ENCODE assay signal across 7 mouse cellular contexts in genomic region chr12:84316721-84317621, GRCm38 (mm10). TPM values are rescaled to one million over a fixed set of nuclear protein-coding genes. Genes with fewer than 3 reads are reported as not detected.
A peak's percentile ranks its signal among the peaks of the same experiment; 100 is the strongest.
DNase-seq lines count a peak whose midpoint lies in the region; ATAC-seq and TF ChIP-seq lines count a peak whose summit lies in the region.

TSS of gene Zfp410 (plus strand) at chr12:84316852.

- under 1% methylated on average over 76 of the region's 77 CpGs for WGBS in embryonic facial prominence, embryonic 12.5 days
- WGBS in kidney, adult 2 months = under 1% methylated on average over 76 of the region's 77 CpGs
- WGBS in limb, embryonic 12.5 days = under 1% methylated on average over 77 of the region's 77 CpGs
- under 1% methylated on average over 77 of the region's 77 CpGs for WGBS in midbrain, embryonic 15.5 days
- under 1% methylated on average over 77 of the region's 77 CpGs for WGBS in spleen, adult 2 months

- peaks cover 20% of the 10 kb centered on the region for H3K4me1 ChIP-seq in embryonic facial prominence, embryonic 12.5 days
- peaks cover 3% of the 10 kb centered on the region; the same call in 1 of the 2 replicates for H3K4me1 ChIP-seq in kidney, adult 2 months (ENCODE audit: control insufficient read depth, insufficient read depth, low read length)
- H3K4me1 ChIP-seq in limb, embryonic 12.5 days (replicated peaks) = peaks cover 18% of the 10 kb centered on the region
- peaks cover 29% of the 10 kb centered on the region for H3K4me1 ChIP-seq in midbrain, embryonic 15.5 days
- H3K4me1 ChIP-seq in spleen, adult 2 months (ENCODE audit: control insufficient read depth, insufficient read depth, insufficient read length) = no peaks in the 10 kb centered on the region; the same call in 1 of the 2 replicates

- H3K9me3 ChIP-seq in embryonic facial prominence, embryonic 12.5 days = no peaks in the 10 kb centered on the region
- H3K9me3 ChIP-seq in limb, embryonic 12.5 days = no peaks in the 10 kb centered on the region
- H3K9me3 ChIP-seq in midbrain, embryonic 15.5 days = no peaks in the 10 kb centered on the region

- peak within 1 kb of the TSS; percentile 97 for H3K9ac ChIP-seq in embryonic facial prominence, embryonic 12.5 days
- peak within 1 kb of the TSS; percentile 93 for H3K9ac ChIP-seq in limb, embryonic 12.5 days (replicated peaks)
- H3K9ac ChIP-seq in midbrain, embryonic 15.5 days = peak within 1 kb of the TSS; percentile 87

- H3K4me3 ChIP-seq in embryonic facial prominence, embryonic 12.5 days = peak within 1 kb of the TSS; percentile 99
- peak within 1 kb of the TSS; percentile 82 for H3K4me3 ChIP-seq in kidney, adult 2 months (ENCODE audit: insufficient read depth, low read depth, low read length)
- H3K4me3 ChIP-seq in limb, embryonic 12.5 days (replicated peaks) = peak within 1 kb of the TSS; percentile 98
- peak within 1 kb of the TSS; percentile 75 for H3K4me3 ChIP-seq in midbrain, embryonic 15.5 days
- H3K4me3 ChIP-seq in spleen, adult 2 months (ENCODE audit: extremely low read depth, insufficient read depth, insufficient read length) = peak within 1 kb of the TSS; percentile 100

- ATAC-seq in embryonic facial prominence, embryonic 12.5 days (ENCODE audit: insufficient number of reproducible peaks, insufficient read depth, low FRiP score, low TSS enrichment) = peak; percentile 95
- ATAC-seq in limb, embryonic 12.5 days (ENCODE audit: insufficient number of reproducible peaks, insufficient read depth, low FRiP score, low TSS enrichment, low read depth) = peak; percentile 94
- peak; percentile 95 for ATAC-seq in midbrain, embryonic 15.5 days (replicated peaks)

- peak; percentile 1 for TF ChIP-seq POLR2A in kidney, adult 2 months (IDR thresholded peaks at IDR 0.05; ENCODE audit: low read depth, low read length)
- TF ChIP-seq POLR2A in spleen, adult 2 months (IDR thresholded peaks at IDR 0.05; ENCODE audit: low read depth, low read length) = no peak; the same call in 1 of the 2 replicates

- peak within 1 kb of the TSS; percentile 83 for H3K4me2 ChIP-seq in embryonic facial prominence, embryonic 12.5 days (replicated peaks)
- H3K4me2 ChIP-seq in limb, embryonic 12.5 days = peak within 1 kb of the TSS; percentile 82
- H3K4me2 ChIP-seq in midbrain, embryonic 15.5 days = peak within 1 kb of the TSS; percentile 82

- H3K27ac ChIP-seq in embryonic facial prominence, embryonic 12.5 days = peak within 1 kb of the TSS; percentile 97
- peak within 1 kb of the TSS; percentile 97 for H3K27ac ChIP-seq in kidney, adult 2 months (ENCODE audit: insufficient read depth, low read depth, low read length)
- peak within 1 kb of the TSS; percentile 96 for H3K27ac ChIP-seq in limb, embryonic 12.5 days
- peak within 1 kb of the TSS; percentile 93 for H3K27ac ChIP-seq in midbrain, embryonic 15.5 days
- peak within 1 kb of the TSS; percentile 85 for H3K27ac ChIP-seq in spleen, adult 2 months (ENCODE audit: insufficient read depth, low read length)

- no peaks in the 10 kb centered on the region for H3K36me3 ChIP-seq in embryonic facial prominence, embryonic 12.5 days
- H3K36me3 ChIP-seq in kidney, adult 2 months (ENCODE audit: control insufficient read depth, insufficient read depth, low read length) = peaks cover 2% of the 10 kb centered on the region; the same call in 1 of the 2 replicates
- peaks cover 4% of the 10 kb centered on the region; the same call in 1 of the 2 replicates for H3K36me3 ChIP-seq in limb, embryonic 12.5 days
- H3K36me3 ChIP-seq in midbrain, embryonic 15.5 days (replicated peaks) = no peaks in the 10 kb centered on the region
- no peaks in the 10 kb centered on the region for H3K36me3 ChIP-seq in spleen, adult 2 months (ENCODE audit: control insufficient read depth, insufficient read depth, low read length)

- no peak for TF ChIP-seq CTCF in kidney, adult 2 months (conservative IDR thresholded peaks at IDR 0.05; ENCODE audit: insufficient read depth, insufficient read length, low read depth, low read length)
- no peak for TF ChIP-seq CTCF in spleen, adult 2 months (IDR thresholded peaks at IDR 0.05; ENCODE audit: extremely low read depth, insufficient read depth, insufficient read length, insufficient replicate concordance)

- H3K27me3 ChIP-seq in embryonic facial prominence, embryonic 12.5 days = no peaks in the 10 kb centered on the region
- H3K27me3 ChIP-seq in kidney, adult 2 months (replicated peaks; ENCODE audit: control insufficient read depth, insufficient read depth, low read length) = no peaks in the 10 kb centered on the region
- no peaks in the 10 kb centered on the region for H3K27me3 ChIP-seq in limb, embryonic 12.5 days
- no peaks in the 10 kb centered on the region for H3K27me3 ChIP-seq in midbrain, embryonic 15.5 days (replicated peaks)
- 0 out of 2 replicates have a peak, but pooled peaks cover 1% of the 10 kb centered on the region for H3K27me3 ChIP-seq in spleen, adult 2 months (ENCODE audit: control insufficient read depth, insufficient read depth, low read length)

- DNase-seq in adrenal gland, postnatal 25 days = peak; percentile 86
- DNase-seq in heart, adult 18-20 months = peak; percentile 89 to 91
- peak; percentile 93 for DNase-seq in kidney, adult 2 months
- DNase-seq in spleen, adult 2 months (ENCODE audit: low read depth in 1 of 2, low spot score in 2 of 2) = peak; percentile 18 to 76

RNA-seq across cellular contexts. Expression of gene Zfp410, which starts in this region (rescaled TPM):
- total RNA-seq in adrenal gland, postnatal 25 days (2021) = 41.4 and 42.0 TPM in 2 replicates
- polyA plus RNA-seq in embryonic facial prominence, embryonic 12.5 days (2016; fragmentation: Nextera tagmentation; extraction: Ambion mirVana) = 97.4 and 100 TPM in 2 replicates
- 10 to 100 TPM; 22.5 to 24.7 TPM for total RNA-seq in heart, adult 18-20 months (2021)
- 18.8 and 23.8 TPM in 2 replicates for polyA plus RNA-seq in kidney, adult 2 months (2012; rRNA removed)
- polyA plus RNA-seq in limb, embryonic 12.5 days (2016; fragmentation: Nextera tagmentation; extraction: Ambion mirVana) = 109 and 114 TPM in 2 replicates
- 72.6 and 78.3 TPM in 2 replicates for polyA plus RNA-seq in midbrain, embryonic 15.5 days (2015; fragmentation: Nextera tagmentation; extraction: Ambion mirVana)
- 13.7 and 14.5 TPM in 2 replicates for polyA plus RNA-seq in spleen, adult 2 months (2012; rRNA removed)

Comparison
In these comparisons a context has a peak if more than half of its experiments do, and no peak if none do; other contexts are left out.
1. Peak in every context shown above with its lines: DNase-seq, ATAC-seq, H3K4me3 ChIP-seq and H3K27ac ChIP-seq.